ENCODE assay signal across 8 mouse cellular contexts in the genomic region with DNA sequence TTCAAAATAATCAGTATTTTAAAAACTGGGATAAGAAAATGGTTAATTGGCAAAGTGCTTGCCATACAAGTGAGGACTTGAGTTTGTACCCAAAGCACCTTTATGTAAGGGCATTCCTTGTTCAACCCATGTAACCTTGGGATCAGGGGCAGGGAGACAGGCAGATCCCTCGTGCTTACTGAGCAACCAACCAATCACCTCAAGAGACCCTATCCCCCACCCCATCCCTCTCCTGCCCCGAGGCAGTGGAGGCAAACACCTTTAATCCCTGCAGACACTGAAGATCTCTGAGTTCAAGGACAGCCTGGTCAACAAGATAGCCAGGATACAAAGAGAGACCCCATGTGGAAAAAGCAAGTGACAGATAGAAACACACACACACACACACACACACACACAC. TPM values are rescaled to one million over a fixed set of nuclear protein-coding genes. Genes with fewer than 3 reads are reported as not detected.
DNase-seq lines count a peak whose midpoint lies in the region; ATAC-seq and TF ChIP-seq lines count a peak whose summit lies in the region.

No protein-coding gene starts in this region.

- H3K9me3 ChIP-seq in lung, embryonic 16.5 days (ENCODE audit: control insufficient read depth, low read length): peaks cover 11% of the 10 kb centered on the region
- peaks cover 15% of the 10 kb centered on the region for H3K9me3 ChIP-seq in forebrain, embryonic 12.5 days
- no peaks in the 10 kb centered on the region; the same call in 1 of the 2 replicates for H3K9me3 ChIP-seq in limb, embryonic 11.5 days (ENCODE audit: control insufficient read depth, low read length)

- intact Hi-C loops in gastrocnemius, postnatal 36 days (cut with DNase I): no loop called here

- no peaks in the 10 kb centered on the region for H3K27me3 ChIP-seq in lung, embryonic 16.5 days (ENCODE audit: control insufficient read depth, insufficient read depth, low read depth, low read length)
- no peaks in the 10 kb centered on the region for H3K27me3 ChIP-seq in forebrain, embryonic 12.5 days
- H3K27me3 ChIP-seq in limb, embryonic 11.5 days (ENCODE audit: control insufficient read depth, insufficient read depth, low read length): no peaks in the 10 kb centered on the region
- no peaks in the 10 kb centered on the region for H3K27me3 ChIP-seq in small intestine, adult 2 months (ENCODE audit: control insufficient read depth, insufficient read depth, low read length)

- H3K9ac ChIP-seq in lung, embryonic 16.5 days (ENCODE audit: low read length): no peak overlapping the region
- 0 out of 2 replicates have a peak overlapping the region, but pooled peaks have one; percentile 73 for H3K9ac ChIP-seq in forebrain, embryonic 12.5 days
- no peak overlapping the region for H3K9ac ChIP-seq in limb, embryonic 11.5 days (ENCODE audit: low read length)

- peaks cover 12% of the 10 kb centered on the region; the same call in 1 of the 2 replicates for H3K4me1 ChIP-seq in lung, embryonic 16.5 days (replicated peaks; ENCODE audit: control insufficient read depth, insufficient read depth, low read length)
- H3K4me1 ChIP-seq in forebrain, embryonic 12.5 days: peaks cover 18% of the 10 kb centered on the region
- 0 out of 2 replicates have a peak, but pooled peaks cover 5% of the 10 kb centered on the region for H3K4me1 ChIP-seq in limb, embryonic 11.5 days (ENCODE audit: control insufficient read depth, insufficient read depth, low read length)
- H3K4me1 ChIP-seq in small intestine, adult 2 months (ENCODE audit: control insufficient read depth, insufficient read depth, insufficient read length, low read length): peaks cover 10% of the 10 kb centered on the region; the same call in 1 of the 2 replicates

- H3K36me3 ChIP-seq in lung, embryonic 16.5 days (ENCODE audit: control insufficient read depth, insufficient read depth, low read length): peaks cover 6% of the 10 kb centered on the region; the same call in 1 of the 2 replicates
- peaks cover 22% of the 10 kb centered on the region for H3K36me3 ChIP-seq in forebrain, embryonic 12.5 days (replicated peaks)
- H3K36me3 ChIP-seq in limb, embryonic 11.5 days (ENCODE audit: control insufficient read depth, insufficient read depth, low read length): peaks cover 7% of the 10 kb centered on the region
- peaks cover 9% of the 10 kb centered on the region; the same call in 1 of the 2 replicates for H3K36me3 ChIP-seq in small intestine, adult 2 months (ENCODE audit: control insufficient read depth, insufficient read depth, low read length)

- WGBS in lung, embryonic 16.5 days: 42% methylated on average over 2 of the region's 2 CpGs
- 55% methylated on average over 2 of the region's 2 CpGs for WGBS in forebrain, embryonic 12.5 days
- 57% methylated on average over 2 of the region's 2 CpGs for WGBS in limb, embryonic 11.5 days
- WGBS in small intestine, adult 2 months: 58% methylated on average over 2 of the region's 2 CpGs

- TF ChIP-seq CTCF in small intestine, adult 2 months (IDR thresholded peaks at IDR 0.05; ENCODE audit: extremely low read depth, insufficient read length, insufficient replicate concordance, low read depth, low read length): no peak

- peak overlapping the region; percentile 94 for H3K4me2 ChIP-seq in lung, embryonic 16.5 days (ENCODE audit: low read depth, low read length)
- peak overlapping the region; percentile 75 for H3K4me2 ChIP-seq in forebrain, embryonic 12.5 days
- peak overlapping the region; percentile 84; the same call in 1 of the 2 replicates for H3K4me2 ChIP-seq in limb, embryonic 11.5 days (ENCODE audit: low read depth, severe bottlenecking)

- TF ChIP-seq POLR2A in small intestine, adult 2 months (IDR thresholded peaks at IDR 0.05; ENCODE audit: low read depth, low read length): no peak

- H3K4me3 ChIP-seq in lung, embryonic 16.5 days (ENCODE audit: low read length): peak overlapping the region; percentile 89; the same call in 1 of the 2 replicates
- H3K4me3 ChIP-seq in forebrain, embryonic 12.5 days (replicated peaks): peak overlapping the region; percentile 70
- peak overlapping the region; percentile 78; the same call in 1 of the 2 replicates for H3K4me3 ChIP-seq in limb, embryonic 11.5 days (ENCODE audit: low read depth, low read length)
- H3K4me3 ChIP-seq in small intestine, adult 2 months (ENCODE audit: low read depth, low read length): peak overlapping the region; percentile 89

- no peak overlapping the region for H3K27ac ChIP-seq in lung, embryonic 16.5 days (ENCODE audit: low read length)
- no peak overlapping the region for H3K27ac ChIP-seq in forebrain, embryonic 12.5 days
- H3K27ac ChIP-seq in limb, embryonic 11.5 days (replicated peaks; ENCODE audit: low read depth, low read length): no peak overlapping the region
- no peak overlapping the region for H3K27ac ChIP-seq in small intestine, adult 2 months (ENCODE audit: insufficient read depth, low read depth, low read length)

- no peak for DNase-seq in lung, postnatal 14 days
- no peak for DNase-seq in limb, embryonic 11.5 days (ENCODE audit: low spot score)
- DNase-seq in Muller cell, postnatal 12 days (ENCODE audit: inconsistent ontology term): no peak
- no peak for DNase-seq in adrenal gland, adult 8-10 months
- DNase-seq in gastrocnemius, postnatal 36 days: no peak

- no peak for ATAC-seq in lung, embryonic 16.5 days (ENCODE audit: low read depth)
- ATAC-seq in forebrain, embryonic 12.5 days (ENCODE audit: low FRiP score): no peak
- no peak for ATAC-seq in limb, embryonic 11.5 days (ENCODE audit: insufficient number of reproducible peaks, low FRiP score, low TSS enrichment, low read depth)

RNA-seq across cellular contexts. Expression of gene L2hgdh, which starts 1.3 kb away (rescaled TPM):
- 14.3 and 15.5 TPM in 2 replicates for polyA plus RNA-seq in lung, embryonic 16.5 days (2015; fragmentation: Nextera tagmentation; extraction: Ambion mirVana)
- polyA plus RNA-seq in forebrain, embryonic 12.5 days (2016; fragmentation: Nextera tagmentation; extraction: Ambion mirVana): 15.7 and 16.2 TPM in 2 replicates
- polyA plus RNA-seq in limb, embryonic 11.5 days (2014; fragmentation: Nextera tagmentation; extraction: Ambion mirVana): 19.6 and 19.7 TPM in 2 replicates
- polyA plus RNA-seq in small intestine, adult 2 months (2012; rRNA removed): 5.7 and 17.8 TPM in 2 replicates
- total RNA-seq in adrenal gland, adult 8-10 months (2022): 10 to 100 TPM; 25.5 to 30.2 (median 28.5) TPM
- 10 to 100 TPM; 36.2 to 37.7 TPM for total RNA-seq in gastrocnemius, postnatal 36 days (2021)

RNA-seq across cellular contexts. Expression of gene Atp5s, which starts 1.4 kb away (rescaled TPM):
- 35.3 and 36.4 TPM in 2 replicates for polyA plus RNA-seq in lung, embryonic 16.5 days (2015; fragmentation: Nextera tagmentation; extraction: Ambion mirVana)
- 22.7 and 24.1 TPM in 2 replicates for polyA plus RNA-seq in forebrain, embryonic 12.5 days (2016; fragmentation: Nextera tagmentation; extraction: Ambion mirVana)
- polyA plus RNA-seq in limb, embryonic 11.5 days (2014; fragmentation: Nextera tagmentation; extraction: Ambion mirVana): 25.4 and 25.6 TPM in 2 replicates
- polyA plus RNA-seq in small intestine, adult 2 months (2012; rRNA removed): 7.9 and 9.4 TPM in 2 replicates
- 10 to 100 TPM; 14.2 to 19.3 (median 17.0) TPM for total RNA-seq in adrenal gland, adult 8-10 months (2022)
- 10 to 100 TPM; 16.4 to 19.6 TPM for total RNA-seq in gastrocnemius, postnatal 36 days (2021)

RNA-seq across cellular contexts. Expression of gene Sos2, which starts 41.7 kb away (rescaled TPM):
- 9.2 and 9.3 TPM in 2 replicates for polyA plus RNA-seq in lung, embryonic 16.5 days (2015; fragmentation: Nextera tagmentation; extraction: Ambion mirVana)
- 8.9 and 11.0 TPM in 2 replicates for polyA plus RNA-seq in forebrain, embryonic 12.5 days (2016; fragmentation: Nextera tagmentation; extraction: Ambion mirVana)
- polyA plus RNA-seq in limb, embryonic 11.5 days (2014; fragmentation: Nextera tagmentation; extraction: Ambion mirVana): 10.5 and 11.1 TPM in 2 replicates
- polyA plus RNA-seq in small intestine, adult 2 months (2012; rRNA removed): 4.3 and 12.0 TPM in 2 replicates
- total RNA-seq in adrenal gland, adult 8-10 months (2022): 10 to 100 TPM; 41.4 to 62.6 (median 51.7) TPM
- 10 to 100 TPM; 39.8 to 40.4 TPM for total RNA-seq in gastrocnemius, postnatal 36 days (2021)
